ENCODE assay signal across 24 mouse cellular contexts in the genomic region with DNA sequence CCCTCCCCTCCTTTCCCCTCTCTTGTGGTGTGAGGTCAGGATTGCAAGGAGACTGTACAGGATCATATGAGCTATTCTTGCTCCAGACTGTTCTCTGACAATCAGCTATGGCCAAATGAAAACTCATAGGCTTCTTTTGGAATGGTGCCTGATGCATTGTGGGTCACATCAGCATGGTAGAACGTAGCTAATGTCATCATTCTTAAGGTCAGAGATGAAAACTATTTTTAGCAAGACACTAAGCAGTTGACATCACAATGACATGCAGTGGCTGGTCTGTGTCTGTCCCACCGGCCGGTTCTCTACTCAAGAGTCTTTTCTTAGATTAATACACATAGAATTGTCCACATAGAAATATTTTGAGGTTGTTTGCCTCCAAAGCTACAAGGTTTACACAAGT. TPM values are rescaled to one million over a fixed set of nuclear protein-coding genes. Genes with fewer than 3 reads are reported as not detected.
A peak's percentile ranks its signal among the peaks of the same experiment; 100 is the strongest.
DNase-seq lines count a peak whose midpoint lies in the region; ATAC-seq and TF ChIP-seq lines count a peak whose summit lies in the region.
"Had no signal": no experiment of that assay in that cellular context is flagged by ENCODE, and none has a peak within 500 bp of the region (broad histone marks: within the 10 kb centered on the region; RNA-seq: fewer than 3 reads in every experiment).

No protein-coding gene starts in this region.

- no peak for ATAC-seq in heart, embryonic 13.5 days (ENCODE audit: extremely low read depth, insufficient number of reproducible peaks, low FRiP score, low TSS enrichment)
- ATAC-seq in intestine, embryonic 14.5 days (replicated peaks; ENCODE audit: low FRiP score, low TSS enrichment, low read depth), result no peak
- no peak for ATAC-seq in intestine, postnatal 0 days
- ATAC-seq in lung, embryonic 16.5 days (ENCODE audit: low read depth), result no peak
- ATAC-seq in erythroid progenitor cell, adult 5-6 weeks (replicated peaks; ENCODE audit: low FRiP score, poor library complexity, severe bottlenecking), result no peak
- ATAC-seq: CD4-positive, CD25-positive, alpha-beta regulatory T cell, adult 4 months; forebrain, embryonic 16.5 days; hindbrain, embryonic 16.5 days; liver, embryonic 12.5 days; liver, postnatal 0 days had no signal

- WGBS in heart, embryonic 13.5 days, result 20% methylated on average over 3 of the region's 3 CpGs
- 48% methylated on average over 3 of the region's 3 CpGs for WGBS in intestine, embryonic 14.5 days
- WGBS in intestine, postnatal 0 days, result 55% methylated on average over 3 of the region's 3 CpGs
- 29% methylated on average over 3 of the region's 3 CpGs for WGBS in lung, embryonic 16.5 days

- TF ChIP-seq CTCF in intestine, postnatal 0 days (IDR thresholded peaks at IDR 0.05; ENCODE audit: low read depth), result no peak

- DNase-seq in heart, postnatal 36 days, result no peak
- DNase-seq in intestine, embryonic 14.5 days (ENCODE audit: low spot score), result no peak
- no peak for DNase-seq in lung, postnatal 4 days
- DNase-seq in heart, postnatal 4 days, result peak; percentile 11
- DNase-seq: adrenal gland, postnatal 36 days; cerebellum, adult 18-20 months; cerebellum, postnatal 10 days; gastrocnemius, adult 2 months; gastrocnemius, postnatal 36 days; kidney, adult 11 months; layer of hippocampus, postnatal 36 days; left cerebral cortex, postnatal 4 days; liver, postnatal 0 days; midbrain, embryonic 14.5 days had no signal

- no peak overlapping the region for H3K4me3 ChIP-seq in heart, embryonic 13.5 days
- no peak overlapping the region for H3K4me3 ChIP-seq in intestine, embryonic 14.5 days (ENCODE audit: low read depth, low read length)
- no peak overlapping the region for H3K4me3 ChIP-seq in intestine, postnatal 0 days (ENCODE audit: low read depth, low read length)
- H3K4me3 ChIP-seq in lung, embryonic 16.5 days (ENCODE audit: low read length), result no peak overlapping the region
- H3K4me3 ChIP-seq: embryonic facial prominence, embryonic 13.5 days; gastrocnemius, adult 2 months; liver, embryonic 12.5 days had no signal

- no peaks in the 10 kb centered on the region for H3K36me3 ChIP-seq in heart, embryonic 13.5 days
- H3K36me3 ChIP-seq in intestine, embryonic 14.5 days (ENCODE audit: control insufficient read depth, insufficient read depth, low read length), result no peaks in the 10 kb centered on the region
- H3K36me3 ChIP-seq in intestine, postnatal 0 days (ENCODE audit: control insufficient read depth, insufficient read depth), result no peaks in the 10 kb centered on the region
- no peaks in the 10 kb centered on the region for H3K36me3 ChIP-seq in lung, embryonic 16.5 days (ENCODE audit: control insufficient read depth, insufficient read depth, low read length)
- H3K36me3 ChIP-seq: embryonic facial prominence, embryonic 13.5 days; liver, embryonic 12.5 days had no signal

- no peak overlapping the region for H3K4me2 ChIP-seq in heart, embryonic 13.5 days
- no peak overlapping the region for H3K4me2 ChIP-seq in intestine, embryonic 14.5 days (ENCODE audit: low read length)
- no peak overlapping the region for H3K4me2 ChIP-seq in intestine, postnatal 0 days (replicated peaks; ENCODE audit: low read depth)
- H3K4me2 ChIP-seq in lung, embryonic 16.5 days (ENCODE audit: low read depth, low read length), result no peak overlapping the region
- H3K4me2 ChIP-seq: embryonic facial prominence, embryonic 13.5 days; liver, embryonic 12.5 days had no signal

- H3K4me1 ChIP-seq in heart, embryonic 13.5 days, result peaks cover 51% of the 10 kb centered on the region
- H3K4me1 ChIP-seq in intestine, embryonic 14.5 days (replicated peaks; ENCODE audit: control insufficient read depth, insufficient read depth, low read length), result peaks cover 18% of the 10 kb centered on the region; the same call in 1 of the 2 replicates
- H3K4me1 ChIP-seq in intestine, postnatal 0 days (replicated peaks; ENCODE audit: control insufficient read depth, insufficient read depth, low read length), result no peaks in the 10 kb centered on the region; the same call in 1 of the 2 replicates
- H3K4me1 ChIP-seq in lung, embryonic 16.5 days (replicated peaks; ENCODE audit: control insufficient read depth, insufficient read depth, low read length), result peaks cover 19% of the 10 kb centered on the region

- intact Hi-C loops in heart, postnatal 36 days (cut with DNase I), result loop anchor here (5.0 kb wide), 1 partner anchor 52 kb away; no protein-coding TSS in a partner anchor

- H3K27ac ChIP-seq in heart, embryonic 13.5 days (replicated peaks), result peak overlapping the region; percentile 89
- H3K27ac ChIP-seq in intestine, embryonic 14.5 days (ENCODE audit: low read depth), result peak overlapping the region; percentile 72; the same call in 1 of the 2 replicates
- no peak overlapping the region; the same call in 1 of the 2 replicates for H3K27ac ChIP-seq in intestine, postnatal 0 days (ENCODE audit: low read depth, low read length)
- peak overlapping the region; percentile 21; the same call in 1 of the 2 replicates for H3K27ac ChIP-seq in lung, embryonic 16.5 days (ENCODE audit: low read length)
- H3K27ac ChIP-seq: embryonic facial prominence, embryonic 13.5 days; gastrocnemius, adult 2 months; liver, embryonic 12.5 days had no signal

- H3K9ac ChIP-seq in heart, embryonic 13.5 days, result no peak overlapping the region
- H3K9ac ChIP-seq in intestine, embryonic 14.5 days (ENCODE audit: low read length), result no peak overlapping the region
- no peak overlapping the region for H3K9ac ChIP-seq in intestine, postnatal 0 days (ENCODE audit: low read depth, low read length)
- no peak overlapping the region for H3K9ac ChIP-seq in lung, embryonic 16.5 days (ENCODE audit: low read length)
- H3K9ac ChIP-seq: embryonic facial prominence, embryonic 13.5 days; liver, embryonic 12.5 days; liver, postnatal 0 days had no signal

- no peaks in the 10 kb centered on the region for H3K9me3 ChIP-seq in heart, embryonic 13.5 days
- no peaks in the 10 kb centered on the region for H3K9me3 ChIP-seq in intestine, embryonic 14.5 days (ENCODE audit: control insufficient read depth, low read length)
- no peaks in the 10 kb centered on the region for H3K9me3 ChIP-seq in intestine, postnatal 0 days (ENCODE audit: control insufficient read depth)
- no peaks in the 10 kb centered on the region for H3K9me3 ChIP-seq in lung, embryonic 16.5 days (ENCODE audit: control insufficient read depth, low read length)
- H3K9me3 ChIP-seq: embryonic facial prominence, embryonic 13.5 days; liver, embryonic 12.5 days had no signal

- no peaks in the 10 kb centered on the region for H3K27me3 ChIP-seq in heart, embryonic 13.5 days (replicated peaks)
- no peaks in the 10 kb centered on the region for H3K27me3 ChIP-seq in intestine, embryonic 14.5 days (replicated peaks; ENCODE audit: control insufficient read depth, insufficient read depth, low read length)
- H3K27me3 ChIP-seq in intestine, postnatal 0 days (replicated peaks; ENCODE audit: control insufficient read depth, insufficient read depth, low read length), result no peaks in the 10 kb centered on the region
- H3K27me3 ChIP-seq in lung, embryonic 16.5 days (ENCODE audit: control insufficient read depth, insufficient read depth, low read depth, low read length), result no peaks in the 10 kb centered on the region
- H3K27me3 ChIP-seq: liver, embryonic 12.5 days had no signal

RNA-seq across cellular contexts. Expression of a gene that starts 48.9 kb away (rescaled TPM):
- 3.1 and 3.6 TPM in 2 replicates for polyA plus RNA-seq in heart, embryonic 13.5 days (2015; fragmentation: Nextera tagmentation; extraction: Ambion mirVana)
- 1 to 10 TPM; 1.4 TPM for total RNA-seq in heart, postnatal 36 days (2021)
- 5.7 and 6.8 TPM in 2 replicates for polyA plus RNA-seq in intestine, embryonic 14.5 days (2014; fragmentation: Nextera tagmentation; extraction: Ambion mirVana)
- polyA plus RNA-seq in intestine, postnatal 0 days (2015; fragmentation: Nextera tagmentation; extraction: Ambion mirVana), result 4.3 and 5.0 TPM in 2 replicates
- polyA plus RNA-seq in lung, embryonic 16.5 days (2015; fragmentation: Nextera tagmentation; extraction: Ambion mirVana), result 1.3 TPM in 2 replicates
- 1 to 10 TPM; 1.9 to 2.0 TPM for total RNA-seq in heart, postnatal 4 days (2021)
- 1.1 TPM in 1 of 2 replicates, not detected in the other for total RNA-seq in erythroid progenitor cell, adult 5-6 weeks (2015; ENCODE audit: low replicate concordance)
- 0.26 TPM in 1 of 2 replicates, not detected in the other for total RNA-seq in erythroid progenitor cell, adult 5-6 weeks (2017; ENCODE audit: low replicate concordance)
- total RNA-seq: common myeloid progenitor, adult 5-6 weeks had no signal
